24 mouse cellular contexts compared by ENCODE assay signal in genomic region chr10:75294362-75294761, GRCm38 (mm10). TPM values are rescaled to one million over a fixed set of nuclear protein-coding genes. Genes with fewer than 3 reads are reported as not detected.
DNase-seq lines count a peak whose midpoint lies in the region; ATAC-seq and TF ChIP-seq lines count a peak whose summit lies in the region.
"Had no signal": no experiment of that assay in that cellular context is flagged by ENCODE, and none has a peak within 500 bp of the region (broad histone marks: within the 10 kb centered on the region; RNA-seq: fewer than 3 reads in every experiment).

No protein-coding gene starts in this region.

- H3K9ac ChIP-seq in liver, postnatal 0 days (replicated peaks): no peak overlapping the region
- no peak overlapping the region for H3K9ac ChIP-seq in liver, embryonic 11.5 days (ENCODE audit: low read depth, low read length)
- H3K9ac ChIP-seq: embryonic facial prominence, embryonic 13.5 days; forebrain, embryonic 12.5 days; hindbrain, embryonic 13.5 days; neural tube, embryonic 13.5 days had no signal

- DNase-seq in heart, adult 11 months: peak; percentile 48
- DNase-seq in heart, postnatal 14 days: no peak
- peak; percentile 81 for DNase-seq in kidney, adult 2 months
- no peak for DNase-seq in kidney, adult 11 months
- no peak for DNase-seq in liver, postnatal 0 days
- DNase-seq in liver, embryonic 11.5 days (ENCODE audit: low spot score): no peak
- no peak for DNase-seq in cerebellum, postnatal 4 days (ENCODE audit: low spot score in 2 of 2)
- DNase-seq: adrenal gland, postnatal 10 days; cerebellum, adult 2 months; embryo, embryonic 11 days; kidney, postnatal 14 days; lung, postnatal 10 days; retina, postnatal 1 day; right cerebral cortex, postnatal 25 days had no signal

- no peak for ATAC-seq in liver, postnatal 0 days
- ATAC-seq in liver, embryonic 11.5 days (replicated peaks; ENCODE audit: low FRiP score): no peak
- ATAC-seq: midbrain, embryonic 16.5 days had no signal

- no peaks in the 10 kb centered on the region for H3K27me3 ChIP-seq in kidney, adult 2 months (replicated peaks; ENCODE audit: control insufficient read depth, insufficient read depth, low read length)
- no peaks in the 10 kb centered on the region for H3K27me3 ChIP-seq in liver, postnatal 0 days (ENCODE audit: insufficient read depth, low read length)
- H3K27me3 ChIP-seq in liver, embryonic 11.5 days (replicated peaks; ENCODE audit: control insufficient read depth, insufficient read depth, low read length): no peaks in the 10 kb centered on the region
- no peaks in the 10 kb centered on the region for H3K27me3 ChIP-seq in small intestine, adult 2 months (ENCODE audit: control insufficient read depth, insufficient read depth, low read length)
- H3K27me3 ChIP-seq: embryonic facial prominence, embryonic 13.5 days; forebrain, embryonic 12.5 days; hindbrain, embryonic 13.5 days; neural tube, embryonic 13.5 days had no signal

- no peak for TF ChIP-seq POLR2A in kidney, adult 2 months (IDR thresholded peaks at IDR 0.05; ENCODE audit: low read depth, low read length)
- TF ChIP-seq POLR2A in small intestine, adult 2 months (IDR thresholded peaks at IDR 0.05; ENCODE audit: low read depth, low read length): no peak

- 26% methylated on average over 4 of the region's 4 CpGs for WGBS in kidney, adult 2 months
- 71% methylated on average over 4 of the region's 4 CpGs for WGBS in liver, postnatal 0 days (ENCODE audit: insufficient replicate concordance)
- 78% methylated on average over 4 of the region's 4 CpGs for WGBS in liver, embryonic 11.5 days
- WGBS in small intestine, adult 2 months: 32% methylated on average over 4 of the region's 4 CpGs

- intact Hi-C loops in heart, postnatal 14 days (cut with DNase I): no loop called here

- no peak for TF ChIP-seq CTCF in kidney, adult 2 months (conservative IDR thresholded peaks at IDR 0.05; ENCODE audit: insufficient read depth, insufficient read length, low read depth, low read length)
- no peak for TF ChIP-seq CTCF in liver, postnatal 0 days (IDR thresholded peaks at IDR 0.05; ENCODE audit: low read depth)
- no peak for TF ChIP-seq CTCF in small intestine, adult 2 months (IDR thresholded peaks at IDR 0.05; ENCODE audit: extremely low read depth, insufficient read length, insufficient replicate concordance, low read depth, low read length)

- H3K4me3 ChIP-seq in kidney, adult 2 months (ENCODE audit: insufficient read depth, low read depth, low read length): no peak overlapping the region
- no peak overlapping the region for H3K4me3 ChIP-seq in liver, postnatal 0 days (ENCODE audit: low read depth, low read length)
- no peak overlapping the region for H3K4me3 ChIP-seq in liver, embryonic 11.5 days (ENCODE audit: low read depth, low read length)
- no peak overlapping the region for H3K4me3 ChIP-seq in small intestine, adult 2 months (ENCODE audit: low read depth, low read length)
- H3K4me3 ChIP-seq: embryonic facial prominence, embryonic 13.5 days; erythroblast, embryonic 14.5 days; forebrain, embryonic 12.5 days; hindbrain, embryonic 13.5 days; left cerebral cortex, adult 2 months; midbrain, embryonic 10.5 days; myocyte; neural tube, embryonic 13.5 days had no signal

- no peaks in the 10 kb centered on the region; the same call in 1 of the 2 replicates for H3K36me3 ChIP-seq in kidney, adult 2 months (ENCODE audit: control insufficient read depth, insufficient read depth, low read length)
- H3K36me3 ChIP-seq in liver, postnatal 0 days (replicated peaks; ENCODE audit: insufficient read depth, low read length): peaks cover 5% of the 10 kb centered on the region; the same call in 1 of the 2 replicates
- 0 out of 2 replicates have a peak, but pooled peaks cover under 1% of the 10 kb centered on the region for H3K36me3 ChIP-seq in liver, embryonic 11.5 days (ENCODE audit: control insufficient read depth, insufficient read depth, low read length)
- peaks cover 24% of the 10 kb centered on the region for H3K36me3 ChIP-seq in small intestine, adult 2 months (ENCODE audit: control insufficient read depth, insufficient read depth, low read length)

- no peak overlapping the region for H3K4me2 ChIP-seq in liver, postnatal 0 days (ENCODE audit: low read depth, low read length)
- no peak overlapping the region for H3K4me2 ChIP-seq in liver, embryonic 11.5 days
- H3K4me2 ChIP-seq: embryonic facial prominence, embryonic 13.5 days; forebrain, embryonic 12.5 days; hindbrain, embryonic 13.5 days; neural tube, embryonic 13.5 days had no signal

- TF ChIP-seq EP300 in liver, postnatal 0 days (IDR thresholded peaks at IDR 0.05; ENCODE audit: low read depth): no peak

- H3K9me3 ChIP-seq in liver, postnatal 0 days (ENCODE audit: low read length): no peaks in the 10 kb centered on the region
- no peaks in the 10 kb centered on the region for H3K9me3 ChIP-seq in liver, embryonic 11.5 days (ENCODE audit: control insufficient read depth, low read length)
- H3K9me3 ChIP-seq: embryonic facial prominence, embryonic 13.5 days; forebrain, embryonic 12.5 days; hindbrain, embryonic 13.5 days; midbrain, embryonic 10.5 days; neural tube, embryonic 13.5 days had no signal

- peak overlapping the region; percentile 94 for H3K27ac ChIP-seq in kidney, adult 2 months (ENCODE audit: insufficient read depth, low read depth, low read length)
- 0 out of 2 replicates have a peak overlapping the region, but pooled peaks have one; percentile 11 for H3K27ac ChIP-seq in liver, postnatal 0 days (ENCODE audit: low read depth)
- no peak overlapping the region for H3K27ac ChIP-seq in liver, embryonic 11.5 days (ENCODE audit: low read depth, low read length)
- H3K27ac ChIP-seq in small intestine, adult 2 months (ENCODE audit: insufficient read depth, low read depth, low read length): peak overlapping the region; percentile 91
- H3K27ac ChIP-seq: embryonic facial prominence, embryonic 13.5 days; forebrain, embryonic 12.5 days; hindbrain, embryonic 13.5 days; left cerebral cortex, adult 2 months; midbrain, embryonic 10.5 days; neural tube, embryonic 13.5 days had no signal

- peaks cover 16% of the 10 kb centered on the region for H3K4me1 ChIP-seq in kidney, adult 2 months (ENCODE audit: control insufficient read depth, insufficient read depth, low read length)
- H3K4me1 ChIP-seq in liver, postnatal 0 days (ENCODE audit: insufficient read depth): peaks cover 3% of the 10 kb centered on the region
- no peaks in the 10 kb centered on the region for H3K4me1 ChIP-seq in liver, embryonic 11.5 days (replicated peaks; ENCODE audit: control insufficient read depth, insufficient read depth, low read length)
- H3K4me1 ChIP-seq in small intestine, adult 2 months (ENCODE audit: control insufficient read depth, insufficient read depth, insufficient read length, low read length): peaks cover 12% of the 10 kb centered on the region; the same call in 1 of the 2 replicates
- H3K4me1 ChIP-seq: forebrain, embryonic 12.5 days; midbrain, embryonic 10.5 days had no signal

RNA-seq across cellular contexts. Expression of gene Adora2a, which starts 22.3 kb away (rescaled TPM):
- 10 to 100 TPM; 13.2 to 15.2 TPM for total RNA-seq in heart, postnatal 14 days (2021)
- polyA plus RNA-seq in kidney, adult 2 months (2012; rRNA removed): 11.4 and 13.3 TPM in 2 replicates
- 1.8 and 1.9 TPM in 2 replicates for polyA plus RNA-seq in liver, postnatal 0 days (2015; fragmentation: Nextera tagmentation; extraction: Ambion mirVana)
- 5.1 and 6.0 TPM in 2 replicates for polyA plus RNA-seq in liver, embryonic 11.5 days (2014; fragmentation: Nextera tagmentation; extraction: Ambion mirVana)
- 2.5 and 7.5 TPM in 2 replicates for polyA plus RNA-seq in small intestine, adult 2 months (2012; rRNA removed)
- polyA plus RNA-seq: erythroblast, embryonic 14.5 days had no signal

Comparison
In these comparisons a context has a peak if more than half of its experiments do, and no peak if none do; other contexts are left out.
1. DNase-seq: peak in heart, adult 11 months (single experiment) and kidney, adult 2 months (single experiment); none in heart, postnatal 14 days (0 of 2), kidney, adult 11 months (single experiment), liver, postnatal 0 days (single experiment), liver, embryonic 11.5 days (single experiment) and cerebellum, postnatal 4 days (0 of 2).